ENCODE assay signal across 11 mouse cellular contexts in the genomic region with DNA sequence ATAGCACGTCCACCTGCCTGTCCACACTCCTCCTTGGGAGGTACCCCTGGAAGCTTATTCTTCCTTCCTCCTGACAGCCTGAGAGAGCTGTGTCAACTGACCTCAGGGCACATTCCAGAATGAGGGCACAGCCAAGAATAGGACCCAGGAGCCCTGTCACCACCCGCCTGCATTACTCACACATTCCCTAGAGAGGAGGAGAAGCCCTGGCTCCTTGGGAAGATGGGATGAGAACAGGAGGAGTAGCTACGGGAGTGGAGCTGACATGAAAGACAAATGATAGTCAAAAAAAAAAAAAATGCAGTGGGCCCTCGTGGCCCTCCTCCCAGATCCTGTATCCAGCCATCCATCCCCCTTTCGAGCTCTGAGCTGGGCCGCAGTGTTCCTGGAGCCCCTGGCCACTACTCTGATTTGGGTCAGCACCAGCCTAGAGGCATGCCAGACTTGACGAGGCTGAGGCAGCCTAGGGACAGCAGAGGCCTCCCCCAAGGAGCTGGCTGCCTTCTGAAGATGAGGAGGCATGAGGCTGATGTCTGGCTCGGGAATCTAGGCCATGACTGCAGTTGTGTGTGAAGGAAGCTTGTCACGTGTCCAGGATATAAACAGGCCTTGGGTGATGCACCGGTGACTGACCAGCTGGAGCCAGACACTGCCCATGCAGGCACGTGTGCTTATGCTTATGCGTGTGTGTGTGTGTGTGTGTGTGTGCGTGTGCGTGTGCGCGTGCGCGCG. TPM values are rescaled to one million over a fixed set of nuclear protein-coding genes. Genes with fewer than 3 reads are reported as not detected.
DNase-seq lines count a peak whose midpoint lies in the region; ATAC-seq and TF ChIP-seq lines count a peak whose summit lies in the region.
"Had no signal": no experiment of that assay in that cellular context is flagged by ENCODE, and none has a peak within 500 bp of the region (broad histone marks: within the 10 kb centered on the region; RNA-seq: fewer than 3 reads in every experiment).

No protein-coding gene starts in this region.

- no peak for TF ChIP-seq CTCF in heart, postnatal 0 days (IDR thresholded peaks at IDR 0.05; ENCODE audit: low read depth)

- H3K9me3 ChIP-seq in hindbrain, embryonic 16.5 days (ENCODE audit: control insufficient read depth, low read length): no peaks in the 10 kb centered on the region
- H3K9me3 ChIP-seq in hindbrain, embryonic 11.5 days (ENCODE audit: control insufficient read depth, low read length): no peaks in the 10 kb centered on the region
- no peaks in the 10 kb centered on the region for H3K9me3 ChIP-seq in heart, postnatal 0 days (replicated peaks; ENCODE audit: control insufficient read depth, low read length)
- H3K9me3 ChIP-seq: hindbrain, embryonic 15.5 days; limb, embryonic 12.5 days had no signal

- DNase-seq in adrenal gland, adult (ENCODE audit: inconsistent age in 2 of 2, low spot score in 1 of 2): peak; percentile 65 to 75
- DNase-seq in adrenal gland, postnatal 25 days: no peak
- no peak for DNase-seq in hindbrain, embryonic 11.5 days (ENCODE audit: low spot score)
- peak; percentile 60 for DNase-seq in NIH3T3 (ENCODE audit: low read depth)
- peak; percentile 77 for DNase-seq in heart, postnatal 0 days (ENCODE audit: low spot score)
- no peak for DNase-seq in spleen, postnatal 36 days (ENCODE audit: low spot score in 2 of 2)
- DNase-seq: thymus, postnatal 25 days had no signal

- H3K27ac ChIP-seq in hindbrain, embryonic 16.5 days (ENCODE audit: low read depth, low read length): no peak overlapping the region
- H3K27ac ChIP-seq in hindbrain, embryonic 11.5 days (ENCODE audit: low read depth, low read length): no peak overlapping the region
- H3K27ac ChIP-seq in heart, postnatal 0 days (ENCODE audit: low read depth): peak overlapping the region; percentile 93
- H3K27ac ChIP-seq: hindbrain, embryonic 15.5 days; limb, embryonic 12.5 days had no signal

- no peaks in the 10 kb centered on the region for H3K36me3 ChIP-seq in hindbrain, embryonic 16.5 days (ENCODE audit: control insufficient read depth, insufficient read depth, low read length)
- H3K36me3 ChIP-seq in hindbrain, embryonic 11.5 days (ENCODE audit: control insufficient read depth, insufficient read depth, low read length): no peaks in the 10 kb centered on the region
- no peaks in the 10 kb centered on the region for H3K36me3 ChIP-seq in heart, postnatal 0 days (replicated peaks; ENCODE audit: control insufficient read depth, insufficient read depth, low read length)
- H3K36me3 ChIP-seq: hindbrain, embryonic 15.5 days had no signal

- peaks cover 5% of the 10 kb centered on the region for H3K4me1 ChIP-seq in hindbrain, embryonic 16.5 days (ENCODE audit: control insufficient read depth, insufficient read depth, low read depth, low read length)
- peaks cover 3% of the 10 kb centered on the region; the same call in 1 of the 2 replicates for H3K4me1 ChIP-seq in hindbrain, embryonic 11.5 days (replicated peaks; ENCODE audit: control insufficient read depth, insufficient read depth, low read length)
- H3K4me1 ChIP-seq in heart, postnatal 0 days (ENCODE audit: control insufficient read depth, insufficient read depth): peaks cover 53% of the 10 kb centered on the region

- no peaks in the 10 kb centered on the region for H3K27me3 ChIP-seq in hindbrain, embryonic 16.5 days (replicated peaks; ENCODE audit: control insufficient read depth, insufficient read depth, low read length)
- no peaks in the 10 kb centered on the region for H3K27me3 ChIP-seq in hindbrain, embryonic 11.5 days (ENCODE audit: control insufficient read depth, insufficient read depth, low read length)
- no peaks in the 10 kb centered on the region for H3K27me3 ChIP-seq in heart, postnatal 0 days (ENCODE audit: control insufficient read depth, insufficient read depth, low read length)
- H3K27me3 ChIP-seq: hindbrain, embryonic 15.5 days; limb, embryonic 12.5 days had no signal

- H3K4me2 ChIP-seq in hindbrain, embryonic 16.5 days (ENCODE audit: low read length): no peak overlapping the region
- H3K4me2 ChIP-seq in hindbrain, embryonic 11.5 days (replicated peaks; ENCODE audit: low read depth, low read length): no peak overlapping the region
- no peak overlapping the region for H3K4me2 ChIP-seq in heart, postnatal 0 days (ENCODE audit: low read depth, low read length)
- H3K4me2 ChIP-seq: hindbrain, embryonic 15.5 days; limb, embryonic 12.5 days had no signal

- no peak for ATAC-seq in hindbrain, embryonic 16.5 days
- no peak for ATAC-seq in hindbrain, embryonic 11.5 days (ENCODE audit: low FRiP score)
- ATAC-seq in heart, postnatal 0 days (ENCODE audit: insufficient read depth, low read depth): peak; percentile 61
- no peak for ATAC-seq in erythroblast, adult 5-6 weeks (replicated peaks; ENCODE audit: low FRiP score, poor library complexity, severe bottlenecking)

- peak overlapping the region; percentile 42; the same call in 1 of the 2 replicates for H3K9ac ChIP-seq in hindbrain, embryonic 16.5 days (ENCODE audit: low read depth, low read length)
- H3K9ac ChIP-seq in hindbrain, embryonic 11.5 days (ENCODE audit: low read depth, low read length): no peak overlapping the region
- H3K9ac ChIP-seq in heart, postnatal 0 days (replicated peaks; ENCODE audit: low read depth, low read length): no peak overlapping the region
- H3K9ac ChIP-seq: hindbrain, embryonic 15.5 days; limb, embryonic 12.5 days had no signal

- TF ChIP-seq EP300 in heart, postnatal 0 days (IDR thresholded peaks at IDR 0.05; ENCODE audit: low read depth): peak; percentile 48; the same call in 1 of the 2 replicates

- whole genome bisulfite sequencing in hindbrain, embryonic 16.5 days: 69% methylated on average over 19 of the region's 19 CpGs
- 70% methylated on average over 19 of the region's 19 CpGs for WGBS in hindbrain, embryonic 11.5 days
- 52% methylated on average over 19 of the region's 19 CpGs for WGBS in heart, postnatal 0 days

- H3K4me3 ChIP-seq in hindbrain, embryonic 16.5 days (ENCODE audit: low read length): no peak overlapping the region
- H3K4me3 ChIP-seq in hindbrain, embryonic 11.5 days (ENCODE audit: low read depth, low read length): no peak overlapping the region
- H3K4me3 ChIP-seq in heart, postnatal 0 days (ENCODE audit: low read depth, low read length): no peak overlapping the region
- H3K4me3 ChIP-seq: hindbrain, embryonic 15.5 days; limb, embryonic 12.5 days had no signal

RNA-seq across cellular contexts. Expression of a gene that starts 13.8 kb away (rescaled TPM):
- 0.39 TPM in 1 of 2 replicates, not detected in the other for total RNA-seq in adrenal gland, postnatal 25 days (2021)
- polyA plus RNA-seq in hindbrain, embryonic 16.5 days (2015; fragmentation: Nextera tagmentation; extraction: Ambion mirVana): 9.3 and 10.2 TPM in 2 replicates
- polyA plus RNA-seq in hindbrain, embryonic 11.5 days (2014; fragmentation: Nextera tagmentation; extraction: Ambion mirVana): 0.95 and 1.8 TPM in 2 replicates
- total RNA-seq in heart, postnatal 0 days (2014; rRNA removed; ENCODE audit: low replicate concordance): 0.76 and 2.7 TPM in 2 replicates
- polyA plus RNA-seq in heart, postnatal 0 days (2015; fragmentation: Nextera tagmentation; extraction: Ambion mirVana): 1.6 and 1.7 TPM in 2 replicates
- total RNA-seq in erythroblast, adult 5-6 weeks (2015; ENCODE audit: low replicate concordance): not detected in 2 replicates
- not detected in 2 replicates for total RNA-seq in erythroblast, adult 5-6 weeks (2017; ENCODE audit: low replicate concordance)

RNA-seq across cellular contexts. Expression of a gene that starts 20.7 kb away (rescaled TPM):
- 245 and 267 TPM in 2 replicates for total RNA-seq in adrenal gland, postnatal 25 days (2021)
- polyA plus RNA-seq in hindbrain, embryonic 16.5 days (2015; fragmentation: Nextera tagmentation; extraction: Ambion mirVana): 29.1 and 29.2 TPM in 2 replicates
- polyA plus RNA-seq in hindbrain, embryonic 11.5 days (2014; fragmentation: Nextera tagmentation; extraction: Ambion mirVana): 36.7 and 38.9 TPM in 2 replicates
- 20.3 and 42.6 TPM in 2 replicates for total RNA-seq in heart, postnatal 0 days (2014; rRNA removed; ENCODE audit: low replicate concordance)
- polyA plus RNA-seq in heart, postnatal 0 days (2015; fragmentation: Nextera tagmentation; extraction: Ambion mirVana): 69.3 and 72.5 TPM in 2 replicates
- 3.5 and 6.1 TPM in 2 replicates for total RNA-seq in erythroblast, adult 5-6 weeks (2015; ENCODE audit: low replicate concordance)
- total RNA-seq in erythroblast, adult 5-6 weeks (2017; ENCODE audit: low replicate concordance): 5.3 and 7.5 TPM in 2 replicates

RNA-seq across cellular contexts. Expression of a gene that starts 49.7 kb away (rescaled TPM):
- total RNA-seq in adrenal gland, postnatal 25 days (2021): not detected in 2 replicates
- 0.86 TPM in 1 of 2 replicates, not detected in the other for polyA plus RNA-seq in hindbrain, embryonic 16.5 days (2015; fragmentation: Nextera tagmentation; extraction: Ambion mirVana)
- 0.68 TPM in 1 of 2 replicates, not detected in the other for polyA plus RNA-seq in hindbrain, embryonic 11.5 days (2014; fragmentation: Nextera tagmentation; extraction: Ambion mirVana)
- total RNA-seq in heart, postnatal 0 days (2014; rRNA removed; ENCODE audit: low replicate concordance): not detected in 2 replicates
- 0.15 and 0.30 TPM in 2 replicates for polyA plus RNA-seq in heart, postnatal 0 days (2015; fragmentation: Nextera tagmentation; extraction: Ambion mirVana)
- total RNA-seq in erythroblast, adult 5-6 weeks (2015; ENCODE audit: low replicate concordance): not detected in 2 replicates
- not detected in 2 replicates for total RNA-seq in erythroblast, adult 5-6 weeks (2017; ENCODE audit: low replicate concordance)
- polyA plus RNA-seq: limb, embryonic 12.5 days had no signal

Comparison
In these comparisons a context has a peak if more than half of its experiments do, and no peak if none do; other contexts are left out.
1. DNase-seq: peak in adrenal gland, adult (2 of 2), NIH3T3 (single experiment) and heart, postnatal 0 days (single experiment); none in adrenal gland, postnatal 25 days (single experiment), hindbrain, embryonic 11.5 days (single experiment) and spleen, postnatal 36 days (0 of 2).